Comparison of ENCODE assay signal across 14 mouse cellular contexts in the genomic region with DNA sequence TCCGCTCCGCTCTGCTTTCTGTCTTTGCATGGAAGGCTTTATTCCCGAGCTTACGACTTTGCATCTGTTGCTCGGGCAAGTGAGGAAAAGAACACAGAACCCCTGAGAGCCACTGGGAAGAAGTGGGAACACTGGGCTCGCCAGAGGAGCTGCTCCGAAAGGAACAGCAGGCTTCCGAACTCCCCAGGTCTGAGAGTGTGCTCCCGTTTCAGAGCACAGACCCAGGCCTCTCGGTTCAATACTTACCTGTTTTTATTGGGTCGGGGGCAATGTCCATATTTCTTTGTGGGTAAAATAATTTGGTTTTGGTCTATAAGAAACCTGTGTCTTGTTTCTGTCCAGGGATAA.
DNase-seq lines count a peak whose midpoint lies in the region; ATAC-seq and TF ChIP-seq lines count a peak whose summit lies in the region.
"Had no signal": no experiment of that assay in that cellular context is flagged by ENCODE, and none has a peak within 500 bp of the region (broad histone marks: within the 10 kb centered on the region; RNA-seq: fewer than 3 reads in every experiment).

No protein-coding gene starts in this region.

- H3K4me3 ChIP-seq in lung, embryonic 15.5 days = no peak overlapping the region
- H3K4me3 ChIP-seq in hindbrain, embryonic 10.5 days = peak overlapping the region; percentile 32
- peak overlapping the region; percentile 22 for H3K4me3 ChIP-seq in midbrain, embryonic 13.5 days (replicated peaks)
- H3K4me3 ChIP-seq in stomach, postnatal 0 days (ENCODE audit: low read depth, low read length) = no peak overlapping the region; the same call in 1 of the 2 replicates
- H3K4me3 ChIP-seq: heart, embryonic 15.5 days had no signal

- H3K9ac ChIP-seq in lung, embryonic 15.5 days = no peak overlapping the region
- H3K9ac ChIP-seq in midbrain, embryonic 13.5 days (replicated peaks) = 0 out of 2 replicates have a peak overlapping the region, but pooled peaks have one; percentile 26
- H3K9ac ChIP-seq in stomach, postnatal 0 days (ENCODE audit: low read length) = no peak overlapping the region
- H3K9ac ChIP-seq: heart, embryonic 15.5 days; liver, embryonic 14.5 days had no signal

- no peak for TF ChIP-seq EP300 in stomach, postnatal 0 days (optimal IDR thresholded peaks at IDR 0.05)

- H3K9me3 ChIP-seq in lung, embryonic 15.5 days = no peaks in the 10 kb centered on the region
- no peaks in the 10 kb centered on the region for H3K9me3 ChIP-seq in hindbrain, embryonic 10.5 days
- peaks cover 3% of the 10 kb centered on the region; the same call in 1 of the 2 replicates for H3K9me3 ChIP-seq in midbrain, embryonic 13.5 days
- no peaks in the 10 kb centered on the region for H3K9me3 ChIP-seq in stomach, postnatal 0 days (ENCODE audit: control insufficient read depth, low read length)
- H3K9me3 ChIP-seq: heart, embryonic 15.5 days had no signal

- no peak overlapping the region for H3K27ac ChIP-seq in lung, embryonic 15.5 days
- H3K27ac ChIP-seq in hindbrain, embryonic 10.5 days = peak overlapping the region; percentile 62; the same call in 1 of the 2 replicates
- no peak overlapping the region for H3K27ac ChIP-seq in midbrain, embryonic 13.5 days
- no peak overlapping the region for H3K27ac ChIP-seq in stomach, postnatal 0 days (replicated peaks)
- H3K27ac ChIP-seq: heart, embryonic 15.5 days; kidney, postnatal 0 days; liver, embryonic 14.5 days had no signal

- TF ChIP-seq CTCF in stomach, postnatal 0 days (IDR thresholded peaks at IDR 0.05; ENCODE audit: low read depth) = no peak

- WGBS in lung, embryonic 15.5 days = 51% methylated on average over 11 of the region's 11 CpGs
- WGBS in hindbrain, embryonic 10.5 days = 16% methylated on average over 11 of the region's 11 CpGs
- WGBS in midbrain, embryonic 13.5 days = 6% methylated on average over 11 of the region's 11 CpGs
- WGBS in stomach, postnatal 0 days = 54% methylated on average over 11 of the region's 11 CpGs

- H3K27me3 ChIP-seq in lung, embryonic 15.5 days = no peaks in the 10 kb centered on the region
- H3K27me3 ChIP-seq in hindbrain, embryonic 10.5 days (ENCODE audit: insufficient read depth, poor library complexity, severe bottlenecking) = no peaks in the 10 kb centered on the region
- peaks cover 69% of the 10 kb centered on the region for H3K27me3 ChIP-seq in midbrain, embryonic 13.5 days
- H3K27me3 ChIP-seq in stomach, postnatal 0 days (ENCODE audit: control insufficient read depth, insufficient read depth, low read length) = no peaks in the 10 kb centered on the region
- H3K27me3 ChIP-seq: CH12.LX; heart, embryonic 15.5 days had no signal

- no peak for ATAC-seq in lung, embryonic 15.5 days (ENCODE audit: borderline replicate concordance, extremely low read depth, low FRiP score, low TSS enrichment)
- ATAC-seq in midbrain, embryonic 13.5 days = peak; percentile 65; the same call in 1 of the 2 replicates
- no peak for ATAC-seq in stomach, postnatal 0 days (ENCODE audit: low FRiP score, low TSS enrichment)
- ATAC-seq in erythroblast, adult 5-6 weeks (replicated peaks; ENCODE audit: low FRiP score, poor library complexity, severe bottlenecking) = no peak

- no peaks in the 10 kb centered on the region for H3K36me3 ChIP-seq in lung, embryonic 15.5 days
- no peaks in the 10 kb centered on the region for H3K36me3 ChIP-seq in hindbrain, embryonic 10.5 days
- H3K36me3 ChIP-seq in midbrain, embryonic 13.5 days = no peaks in the 10 kb centered on the region
- no peaks in the 10 kb centered on the region for H3K36me3 ChIP-seq in stomach, postnatal 0 days (ENCODE audit: control insufficient read depth, insufficient read depth, low read length)
- H3K36me3 ChIP-seq: heart, embryonic 15.5 days had no signal

- 0 out of 2 replicates have a peak overlapping the region, but pooled peaks have one; percentile 12 for H3K4me2 ChIP-seq in lung, embryonic 15.5 days
- peak overlapping the region; percentile 50 for H3K4me2 ChIP-seq in midbrain, embryonic 13.5 days (replicated peaks)
- H3K4me2 ChIP-seq in stomach, postnatal 0 days (replicated peaks; ENCODE audit: low read depth) = peak overlapping the region; percentile 44; the same call in 1 of the 2 replicates
- H3K4me2 ChIP-seq: heart, embryonic 15.5 days had no signal

- H3K4me1 ChIP-seq in lung, embryonic 15.5 days = peaks cover 4% of the 10 kb centered on the region; the same call in 1 of the 2 replicates
- H3K4me1 ChIP-seq in hindbrain, embryonic 10.5 days (replicated peaks) = peaks cover 8% of the 10 kb centered on the region
- H3K4me1 ChIP-seq in midbrain, embryonic 13.5 days (replicated peaks) = peaks cover 16% of the 10 kb centered on the region
- no peaks in the 10 kb centered on the region for H3K4me1 ChIP-seq in stomach, postnatal 0 days (replicated peaks; ENCODE audit: control insufficient read depth, insufficient read depth)
- H3K4me1 ChIP-seq: heart, embryonic 15.5 days had no signal

- DNase-seq in lung, postnatal 14 days = no peak
- DNase-seq in hindbrain, embryonic 10.5 days (ENCODE audit: low spot score) = peak; percentile 41
- DNase-seq in stomach, postnatal 0 days (ENCODE audit: low spot score) = no peak
- DNase-seq in cerebellum, adult 18-20 months = no peak
- no peak for DNase-seq in kidney, adult 11 months
- DNase-seq: cerebellum, postnatal 25 days; right cerebral cortex, postnatal 14 days had no signal

Comparison
In these comparisons a context has a peak if more than half of its experiments do, and no peak if none do; other contexts are left out.
1. H3K4me3 ChIP-seq: peak in hindbrain, embryonic 10.5 days (single experiment) and midbrain, embryonic 13.5 days (single experiment); none in lung, embryonic 15.5 days (single experiment) and stomach, postnatal 0 days (single experiment).
2. Peak in every context shown above with its lines, with median percentiles within 50 percentile points of each other: H3K4me2 ChIP-seq.